Mouse (Mus musculus): ENCODE data around the gene Rnf149. TPM values are rescaled to one million over a fixed set of nuclear protein-coding genes. Genes with fewer than 3 reads are reported as not detected.
"Not testable (repeated sequence)": the region's sequence is repeated elsewhere in the genome, so short reads cannot be mapped to it uniquely, and the experiment has no call there.

Rnf149 gene
- polyA plus RNA-seq, 1 experiment from 2014 or later = 25.9 TPM

GRCm38 (mm10) chr1:39593836-39594235 is 16.6 kb upstream of the Rnf149 start:
- no peak for ATAC-seq
- WGBS (ENCODE audit: insufficient replicate concordance) = 74% methylated on average over 10 of the region's 10 CpGs

DNA sequence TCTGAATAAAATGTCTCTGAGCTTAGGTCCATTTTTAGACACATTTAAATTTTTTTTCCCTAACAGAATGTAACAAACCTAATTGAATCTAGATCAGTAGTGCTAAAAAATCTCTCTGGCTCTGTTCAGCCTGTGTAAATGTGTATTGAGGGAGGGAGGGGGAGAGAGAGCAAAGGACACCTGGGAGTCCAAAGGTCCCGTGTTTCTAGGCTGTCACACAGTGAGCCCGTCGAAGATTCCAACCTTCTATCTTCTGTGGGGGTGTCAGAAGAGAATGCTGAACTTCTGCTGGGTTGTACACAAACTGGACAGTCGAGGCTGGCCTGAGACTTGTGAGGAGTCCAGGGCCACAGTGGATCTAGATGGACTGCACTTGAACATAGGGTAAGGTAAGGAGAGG is 14.9 kb upstream of the Rnf149 start:
- Histone ChIP-seq H3K4me1 (ENCODE audit: insufficient read depth) (peaks cover 4% of the 10 kb centered on the region; the same call in 1 of the 2 replicates), H3K4me2 (ENCODE audit: low read depth, low read length) (peak overlapping the region; percentile 35), H3K27ac (ENCODE audit: low read depth) (peak overlapping the region; percentile 79), H3K27me3 (ENCODE audit: insufficient read depth, low read length) (no peaks in the 10 kb centered on the region), H3K4me3 (ENCODE audit: low read depth, low read length) (0 out of 2 replicates have a peak overlapping the region, but pooled peaks have one; percentile 4), H3K9ac (replicated peaks) (no peak overlapping the region), H3K9me3 (ENCODE audit: low read length) (no peaks in the 10 kb centered on the region), H3K36me3 (replicated peaks; ENCODE audit: insufficient read depth, low read length) (no peaks in the 10 kb centered on the region)
- ATAC-seq = peak; percentile 97
- TF ChIP-seq EP300 (IDR thresholded peaks at IDR 0.05; ENCODE audit: low read depth) (no peak), CTCF (IDR thresholded peaks at IDR 0.05; ENCODE audit: low read depth) (no peak)
- 48% methylated on average over 4 of the region's 4 CpGs for WGBS (ENCODE audit: insufficient replicate concordance)
- peak; percentile 29 for DNase-seq

More at GRCm38 (mm10) chr1:39593836-39594235, 16.6 kb upstream of the Rnf149 start:
- H3K4me1 ChIP-seq (ENCODE audit: insufficient read depth) = peaks cover 8% of the 10 kb centered on the region
- no peak overlapping the region for H3K4me3 ChIP-seq (ENCODE audit: low read depth, low read length)
- no peaks in the 10 kb centered on the region for H3K27me3 ChIP-seq (ENCODE audit: insufficient read depth, low read length)
- no peak overlapping the region for H3K27ac ChIP-seq (ENCODE audit: low read depth)
- H3K9ac ChIP-seq (replicated peaks) = no peak overlapping the region
- no peak for DNase-seq
- no peaks in the 10 kb centered on the region for H3K36me3 ChIP-seq (replicated peaks; ENCODE audit: insufficient read depth, low read length)
- no peak overlapping the region for H3K4me2 ChIP-seq (ENCODE audit: low read depth, low read length)
- no peak for TF ChIP-seq EP300 (IDR thresholded peaks at IDR 0.05; ENCODE audit: low read depth)
- TF ChIP-seq CTCF (IDR thresholded peaks at IDR 0.05; ENCODE audit: low read depth) = no peak
- no peaks in the 10 kb centered on the region for H3K9me3 ChIP-seq (ENCODE audit: low read length)

- ATAC-seq = peak; percentile 64
- not testable (repeated sequence) for DNase-seq; H3K4me3 ChIP-seq (ENCODE audit: low read depth, low read length); H3K4me1 ChIP-seq (ENCODE audit: insufficient read depth); H3K27me3 ChIP-seq (ENCODE audit: insufficient read depth, low read length); H3K36me3 ChIP-seq (replicated peaks; ENCODE audit: insufficient read depth, low read length); H3K9me3 ChIP-seq (ENCODE audit: low read length); H3K9ac ChIP-seq (replicated peaks)
- 61% methylated on average over 1 of the region's 1 CpGs for WGBS (ENCODE audit: insufficient replicate concordance)
- H3K27ac ChIP-seq (ENCODE audit: low read depth) = peak overlapping the region; percentile 79
- H3K4me2 ChIP-seq (ENCODE audit: low read depth, low read length) = peak overlapping the region; percentile 22
Observed at GRCm38 (mm10) chr1:39591557-39591956, 14.4 kb upstream of the Rnf149 start.

GRCm38 (mm10) chr1:39590193-39590592 is 13.0 kb upstream of the Rnf149 start:
- H3K36me3 ChIP-seq (replicated peaks; ENCODE audit: insufficient read depth, low read length) = no peaks in the 10 kb centered on the region
- no peak overlapping the region for H3K4me3 ChIP-seq (ENCODE audit: low read depth, low read length)
- H3K9me3 ChIP-seq (ENCODE audit: low read length) = no peaks in the 10 kb centered on the region
- no peaks in the 10 kb centered on the region for H3K27me3 ChIP-seq (ENCODE audit: insufficient read depth, low read length)
- 54% methylated on average over 5 of the region's 5 CpGs for WGBS (ENCODE audit: insufficient replicate concordance)
- DNase-seq (no peak), ATAC-seq (no peak)
- H3K4me2 ChIP-seq (ENCODE audit: low read depth, low read length) = no peak overlapping the region
- 0 out of 2 replicates have a peak overlapping the region, but pooled peaks have one; percentile 6 for H3K27ac ChIP-seq (ENCODE audit: low read depth)
- peaks cover 4% of the 10 kb centered on the region; the same call in 1 of the 2 replicates for H3K4me1 ChIP-seq (ENCODE audit: insufficient read depth)
- no peak overlapping the region for H3K9ac ChIP-seq (replicated peaks)
- TF ChIP-seq EP300 (IDR thresholded peaks at IDR 0.05; ENCODE audit: low read depth) (no peak), CTCF (IDR thresholded peaks at IDR 0.05; ENCODE audit: low read depth) (no peak)

DNA sequence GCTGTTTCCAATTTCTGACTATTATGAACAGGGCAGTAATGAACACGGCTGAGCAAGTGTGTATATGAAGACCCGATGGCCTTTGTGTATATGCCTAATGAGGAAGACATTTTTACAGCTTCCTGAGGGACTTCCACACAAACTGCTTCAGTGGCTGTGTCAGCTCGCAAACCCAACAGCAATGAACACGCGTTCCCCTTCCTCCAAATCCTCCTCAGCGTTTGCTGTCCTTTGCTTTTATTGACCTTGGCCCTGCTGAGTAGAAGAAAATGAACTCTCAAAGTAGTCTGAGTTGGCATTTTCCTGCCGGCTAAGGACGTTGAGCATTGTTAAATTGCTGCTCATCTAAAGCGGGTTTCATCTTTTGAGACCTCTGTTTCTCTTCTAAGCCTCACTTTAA is 8.2 kb upstream of the Rnf149 start:
- Histone ChIP-seq H3K27ac (ENCODE audit: low read depth) (no peak overlapping the region), H3K4me1 (ENCODE audit: insufficient read depth) (no peaks in the 10 kb centered on the region), H3K27me3 (ENCODE audit: insufficient read depth, low read length) (no peaks in the 10 kb centered on the region), H3K4me3 (ENCODE audit: low read depth, low read length) (no peak overlapping the region), H3K36me3 (replicated peaks; ENCODE audit: insufficient read depth, low read length) (no peaks in the 10 kb centered on the region), H3K4me2 (ENCODE audit: low read depth, low read length) (no peak overlapping the region), H3K9me3 (ENCODE audit: low read length) (no peaks in the 10 kb centered on the region), H3K9ac (replicated peaks) (no peak overlapping the region)
- ATAC-seq (no peak), DNase-seq (no peak)
- no peak for TF ChIP-seq EP300 (IDR thresholded peaks at IDR 0.05; ENCODE audit: low read depth)
- TF ChIP-seq CTCF (IDR thresholded peaks at IDR 0.05; ENCODE audit: low read depth) = no peak
- WGBS (ENCODE audit: insufficient replicate concordance) = 56% methylated on average over 9 of the region's 9 CpGs

DNA sequence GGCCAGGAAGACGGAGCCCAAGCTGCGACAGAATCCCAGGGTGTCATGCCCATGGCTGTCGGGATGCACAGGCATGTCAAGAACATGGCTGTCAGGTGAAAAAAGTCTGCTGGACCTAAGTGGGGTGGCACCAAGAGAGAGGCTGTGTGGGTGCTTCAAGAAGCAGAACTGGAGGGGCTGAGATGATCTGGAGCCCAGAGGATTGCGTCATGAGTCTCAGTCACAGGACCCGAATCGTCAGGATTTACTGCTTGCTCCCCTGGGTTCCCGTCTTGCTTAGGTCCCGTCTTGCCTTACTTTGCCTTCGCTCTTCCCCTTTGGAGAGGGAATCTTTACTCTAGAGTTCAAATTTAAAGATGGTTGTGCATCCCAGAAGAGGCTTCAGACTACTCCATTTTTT is 6.0 kb upstream of the Rnf149 start:
- DNase-seq = no peak
- Histone ChIP-seq H3K4me3 (ENCODE audit: low read depth, low read length) (no peak overlapping the region), H3K36me3 (replicated peaks; ENCODE audit: insufficient read depth, low read length) (no peaks in the 10 kb centered on the region), H3K9ac (replicated peaks) (no peak overlapping the region), H3K4me1 (ENCODE audit: insufficient read depth) (peaks cover 12% of the 10 kb centered on the region), H3K9me3 (ENCODE audit: low read length) (no peaks in the 10 kb centered on the region), H3K27me3 (ENCODE audit: insufficient read depth, low read length) (no peaks in the 10 kb centered on the region), H3K4me2 (ENCODE audit: low read depth, low read length) (no peak overlapping the region), H3K27ac (ENCODE audit: low read depth) (no peak overlapping the region)
- ATAC-seq = no peak
- WGBS (ENCODE audit: insufficient replicate concordance) = 67% methylated on average over 9 of the region's 9 CpGs
- no peak for TF ChIP-seq EP300 (IDR thresholded peaks at IDR 0.05; ENCODE audit: low read depth)
- no peak for TF ChIP-seq CTCF (IDR thresholded peaks at IDR 0.05; ENCODE audit: low read depth)

GRCm38 (mm10) chr1:39581215-39581614 is 4.0 kb upstream of the Rnf149 start:
- H3K9ac ChIP-seq (replicated peaks) = no peak overlapping the region
- H3K4me2 ChIP-seq (ENCODE audit: low read depth, low read length) = no peak overlapping the region
- H3K27ac ChIP-seq (ENCODE audit: low read depth) = no peak overlapping the region
- DNase-seq = no peak
- 51% methylated on average over 2 of the region's 3 CpGs for WGBS (ENCODE audit: insufficient replicate concordance)
- no peak for TF ChIP-seq CTCF (IDR thresholded peaks at IDR 0.05; ENCODE audit: low read depth)
- TF ChIP-seq EP300 (IDR thresholded peaks at IDR 0.05; ENCODE audit: low read depth) = no peak
- no peaks in the 10 kb centered on the region for H3K9me3 ChIP-seq (ENCODE audit: low read length)
- no peaks in the 10 kb centered on the region for H3K36me3 ChIP-seq (replicated peaks; ENCODE audit: insufficient read depth, low read length)
- H3K4me3 ChIP-seq (ENCODE audit: low read depth, low read length) = no peak overlapping the region
- ATAC-seq = no peak
- H3K4me1 ChIP-seq (ENCODE audit: insufficient read depth) = peaks cover 20% of the 10 kb centered on the region
- H3K27me3 ChIP-seq (ENCODE audit: insufficient read depth, low read length) = no peaks in the 10 kb centered on the region
